Mouse (Mus musculus): Measurements from ENCODE around the gene Rad54l. TPM values are rescaled to one million over a fixed set of nuclear protein-coding genes. Genes with fewer than 3 reads are reported as not detected.
A peak's percentile ranks its signal among the peaks of the same experiment; 100 is the strongest.

Gene Rad54l
- total RNA-seq, 4 experiments from 2014 or later = 1.0 to 1.4 (median 1.2) TPM

DNA sequence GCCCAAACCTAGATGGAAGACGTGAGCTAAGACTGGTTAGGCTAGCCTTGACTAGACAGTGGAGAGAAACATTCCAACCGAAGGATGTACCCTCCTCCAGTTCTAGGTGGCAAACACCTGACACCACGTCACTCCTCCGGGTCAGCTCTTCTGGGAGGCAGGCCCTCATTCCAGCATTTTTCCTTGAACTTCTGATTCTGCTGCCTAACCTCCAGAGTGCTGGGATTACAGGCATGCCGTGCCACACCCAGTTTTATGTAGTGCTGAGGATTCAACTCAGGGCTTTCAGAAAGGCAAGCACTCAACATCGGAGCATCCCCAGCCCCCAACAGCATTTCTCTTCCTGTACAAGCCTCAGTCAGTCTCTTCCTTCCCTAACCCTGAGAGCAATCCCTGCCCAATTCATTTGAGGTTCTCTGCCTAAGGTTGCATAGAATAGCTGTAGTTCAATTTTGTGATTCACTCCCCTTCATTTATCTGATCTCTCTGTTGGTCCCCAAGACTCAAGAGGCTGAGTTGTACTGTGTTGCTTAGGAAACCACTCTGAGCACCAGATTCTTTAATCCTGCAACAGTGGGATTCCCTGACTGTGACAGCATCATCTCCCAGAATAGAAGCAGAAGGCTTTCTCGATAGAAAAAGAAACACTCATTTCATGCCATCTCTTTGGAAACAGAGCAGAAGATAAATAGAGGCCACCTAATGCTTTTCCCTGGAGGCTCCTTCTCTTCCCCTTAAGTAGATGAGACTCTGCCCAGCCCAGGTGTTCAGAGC, 17.5 kb upstream of the Rad54l start:
- DNase-seq = no peak

DNA sequence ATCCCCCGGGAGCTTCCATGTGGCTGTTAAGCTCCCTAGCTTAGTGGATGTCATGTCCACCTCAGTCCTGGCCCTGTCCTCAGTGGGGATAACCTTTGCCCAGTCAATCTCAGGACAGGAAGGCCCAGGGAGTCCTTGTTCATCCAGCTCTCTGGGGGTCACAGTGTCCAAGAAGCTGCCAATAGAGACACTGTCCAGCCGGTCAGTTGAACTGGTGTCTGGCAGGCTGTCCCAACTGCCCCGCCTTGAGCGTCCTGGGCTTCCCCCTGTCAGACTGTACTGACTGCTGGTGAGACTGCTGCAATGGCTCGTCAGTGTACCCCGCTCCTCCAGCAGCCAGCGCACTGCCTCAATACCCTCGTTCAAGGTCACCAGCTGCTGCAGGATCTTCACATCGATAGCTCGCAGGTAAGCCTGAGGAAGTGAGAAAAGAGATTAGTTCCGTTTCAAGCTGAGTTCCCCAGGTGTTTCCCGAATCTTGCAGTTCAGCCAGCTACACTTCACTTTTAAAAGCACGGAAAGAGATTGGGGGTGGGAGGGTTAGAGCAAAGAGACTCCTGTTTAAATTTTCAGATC, 14.0 kb upstream of the Rad54l start:
- DNase-seq = no peak

DNA sequence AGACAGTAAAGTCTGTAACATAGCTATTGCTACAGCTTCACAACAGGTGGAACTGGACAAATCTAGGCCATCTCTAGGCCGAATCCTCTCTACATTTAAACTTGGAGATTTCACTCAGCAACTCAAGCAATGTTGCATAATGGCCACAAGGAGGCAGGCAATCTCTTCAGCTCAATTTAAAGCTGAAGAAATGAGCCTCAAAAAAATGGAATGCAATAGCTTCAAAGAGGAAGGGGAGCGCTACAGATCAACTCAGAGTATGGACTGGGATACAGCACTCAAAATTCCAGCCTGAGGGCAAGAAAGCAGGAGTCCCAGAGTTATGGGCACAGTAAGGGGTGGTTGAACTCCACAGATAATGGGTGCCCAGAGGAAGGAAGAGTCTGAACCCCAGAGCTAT, 11.5 kb upstream of the Rad54l start:
- DNase-seq = no peak

DNA sequence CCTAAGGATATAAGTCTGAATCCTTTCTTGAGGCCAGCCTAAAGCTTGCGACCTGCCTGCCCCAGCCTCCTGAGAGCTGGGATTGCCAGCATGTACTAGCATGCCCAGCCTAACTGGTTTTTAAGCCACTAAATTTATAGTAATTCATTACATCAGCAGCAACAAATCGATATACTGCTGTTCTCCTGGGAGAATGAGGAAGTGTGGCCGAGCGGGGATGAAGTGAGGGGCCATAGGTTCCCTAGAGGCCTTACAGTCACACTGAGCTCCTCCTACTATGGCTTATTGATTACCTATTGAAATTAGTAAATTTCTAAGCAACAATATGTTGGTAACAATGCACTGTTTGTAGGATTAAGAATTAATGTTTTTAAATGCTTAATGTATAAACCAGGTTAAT, 9.6 kb upstream of the Rad54l start:
- no peak for DNase-seq

DNA sequence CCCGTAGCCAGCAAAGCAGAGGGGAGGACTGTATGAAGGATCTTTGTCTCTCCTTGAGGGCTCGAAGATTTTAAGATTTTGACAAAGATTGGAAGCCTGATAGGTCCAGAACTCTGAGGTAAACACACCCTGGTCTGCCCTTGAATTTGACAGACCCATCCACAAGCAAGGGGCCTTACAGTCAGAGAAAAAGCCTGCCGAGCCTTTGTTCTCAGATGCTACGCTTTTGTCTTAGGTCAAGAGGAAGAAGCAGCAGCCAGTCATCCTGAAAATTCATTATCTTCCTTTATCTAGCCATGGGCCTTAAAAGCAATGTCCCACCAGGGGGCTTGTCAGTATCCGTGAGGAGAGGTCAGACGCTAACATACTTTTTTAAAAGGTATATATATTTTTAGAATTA, 4.5 kb upstream of the Rad54l start:
- no peak for DNase-seq

DNA sequence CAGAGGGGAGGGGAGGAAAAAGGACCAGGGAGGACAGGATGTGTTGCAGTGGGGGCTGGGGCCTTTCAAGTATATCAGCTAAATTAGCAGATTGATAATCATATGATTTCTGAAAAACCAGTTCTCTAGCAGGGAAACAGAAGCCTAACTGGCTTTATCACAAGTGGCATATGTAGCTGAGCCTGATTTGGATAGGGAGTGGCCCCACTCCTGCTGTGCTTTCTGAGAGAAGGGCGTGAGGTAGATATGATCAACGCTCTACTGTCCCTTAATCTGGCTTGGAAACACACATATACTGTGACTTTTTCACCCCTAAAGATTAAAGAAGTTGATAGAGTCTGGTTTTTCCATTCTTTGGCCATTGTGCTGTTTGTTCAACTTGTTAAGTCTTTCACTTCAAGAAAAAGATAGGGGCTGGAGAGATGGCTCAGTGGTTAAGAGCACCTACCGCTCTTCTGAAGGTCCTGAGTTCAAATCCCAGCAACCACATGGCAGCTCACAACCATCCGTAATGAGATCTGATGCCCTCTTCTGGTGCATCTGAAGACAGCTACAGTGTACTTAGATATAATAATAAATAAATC, 2.4 kb upstream of the Rad54l start:
- DNase-seq = no peak

DNA sequence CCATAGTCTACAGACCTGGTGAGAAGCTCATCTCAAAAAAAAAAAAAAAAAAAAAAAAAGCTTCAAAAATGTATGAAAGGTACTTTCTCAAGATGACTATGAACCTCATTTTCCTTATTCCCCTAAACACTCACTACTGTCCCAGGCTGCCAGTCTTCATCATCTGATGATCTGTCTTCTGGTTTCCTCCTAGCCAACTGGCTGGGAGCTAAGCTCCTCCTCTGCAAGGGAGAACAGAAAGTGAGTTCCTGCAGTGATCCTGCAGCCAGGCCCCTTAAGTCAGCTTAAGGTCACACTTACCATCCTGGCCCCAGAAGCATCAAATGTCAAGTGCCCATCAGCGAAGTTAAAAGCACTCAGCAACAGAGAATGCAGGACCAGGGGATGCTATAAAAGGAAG, 728 bp downstream of the Rad54l start:
- DNase-seq = no peak

DNA sequence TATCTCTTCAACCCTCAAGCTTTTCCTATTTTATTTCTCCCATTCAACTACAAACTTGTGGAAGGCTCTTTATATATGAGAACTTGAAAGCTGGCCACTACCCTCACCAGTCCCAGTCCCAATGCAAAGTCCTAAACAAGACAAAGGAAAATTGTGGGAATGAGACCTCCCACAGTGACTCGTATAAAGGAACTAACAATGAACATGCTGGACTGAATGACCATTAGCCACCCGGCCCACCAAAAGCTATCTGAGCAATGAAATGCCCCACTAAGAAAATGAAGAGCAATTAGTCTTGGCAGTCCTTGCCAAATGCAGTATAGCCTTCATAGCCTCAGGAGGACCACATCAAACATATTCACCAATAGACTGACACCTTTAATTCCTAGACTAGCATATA, 12.0 kb downstream of the Rad54l start:
- DNase-seq = no peak

DNA sequence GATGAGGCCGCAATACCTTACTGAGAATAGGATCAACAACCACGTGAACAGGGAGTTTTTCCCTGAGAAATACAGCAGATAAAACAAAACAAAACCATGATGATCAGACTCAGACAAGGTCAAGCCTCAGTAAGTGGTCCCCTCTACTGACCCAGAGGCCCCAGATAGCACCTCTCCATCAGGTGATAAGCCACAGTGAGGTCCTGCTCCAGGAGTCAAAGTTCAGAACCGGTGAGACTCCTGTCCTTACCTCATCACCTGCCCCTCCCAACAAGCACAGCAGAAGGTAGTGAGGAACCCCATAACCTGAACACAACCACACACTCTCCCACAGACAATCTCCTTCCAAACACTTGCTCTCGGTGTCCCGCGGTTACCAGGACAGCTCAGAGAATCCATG, 12.8 kb downstream of the Rad54l start:
- DNase-seq = no peak

DNA sequence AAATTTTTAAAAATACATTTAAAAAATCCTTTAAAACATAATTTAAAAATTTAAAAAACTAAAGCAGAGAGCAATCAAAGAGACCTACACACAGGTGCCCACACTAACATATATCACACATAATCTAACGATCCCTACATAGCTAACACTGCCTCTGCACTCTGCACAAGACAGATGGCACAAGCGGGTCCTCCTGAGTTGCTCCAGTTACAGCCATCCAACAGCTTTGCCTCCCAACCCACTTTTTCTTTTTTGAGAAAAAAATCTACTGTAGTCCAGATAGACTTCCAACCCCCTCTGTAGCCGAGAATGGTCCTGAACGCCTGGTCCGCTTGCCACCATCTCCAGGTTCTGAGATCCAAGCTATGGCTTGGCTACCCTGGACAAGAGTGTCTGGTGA, 18.2 kb downstream of the Rad54l start:
- no peak for DNase-seq

DNA sequence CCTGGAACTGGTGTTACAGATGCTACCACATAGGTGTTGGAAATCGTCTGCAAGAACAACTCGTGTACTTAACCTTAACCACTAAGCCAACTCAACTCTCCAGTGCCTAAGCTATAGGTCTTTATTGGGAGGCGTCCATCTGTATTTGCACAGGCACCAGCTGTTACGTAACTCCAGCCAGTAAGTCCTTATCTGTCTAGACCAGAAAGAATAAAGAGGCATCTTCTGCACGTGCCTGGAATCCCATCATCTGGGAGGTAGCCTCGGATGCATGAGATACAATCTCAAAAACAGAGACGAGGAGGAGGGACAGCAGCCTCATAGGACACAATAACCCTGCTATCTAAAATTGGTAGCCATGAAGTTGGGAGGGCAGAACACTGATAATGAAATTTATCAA, 22.5 kb downstream of the Rad54l start:
- no peak for DNase-seq

DNA sequence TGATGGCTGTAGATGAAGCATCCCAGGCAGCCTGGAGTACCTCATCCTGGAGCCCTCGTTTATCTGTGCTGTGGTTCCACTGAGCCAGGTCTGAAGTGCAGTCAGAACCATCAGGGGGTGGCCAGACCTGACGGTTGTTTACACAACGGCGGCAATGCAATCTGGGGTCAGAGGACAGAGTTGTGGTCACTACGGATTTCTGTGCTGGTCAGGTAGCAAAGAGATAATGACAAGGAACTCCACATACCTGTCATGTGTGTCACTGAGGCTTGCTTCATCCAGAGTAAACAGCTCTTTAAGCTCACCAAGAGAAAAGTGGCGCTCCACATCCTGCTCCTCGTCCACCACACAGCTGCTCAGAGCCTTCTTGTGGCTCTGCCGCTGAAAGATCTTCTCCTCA, 26.3 kb downstream of the Rad54l start:
- no peak for DNase-seq

DNA sequence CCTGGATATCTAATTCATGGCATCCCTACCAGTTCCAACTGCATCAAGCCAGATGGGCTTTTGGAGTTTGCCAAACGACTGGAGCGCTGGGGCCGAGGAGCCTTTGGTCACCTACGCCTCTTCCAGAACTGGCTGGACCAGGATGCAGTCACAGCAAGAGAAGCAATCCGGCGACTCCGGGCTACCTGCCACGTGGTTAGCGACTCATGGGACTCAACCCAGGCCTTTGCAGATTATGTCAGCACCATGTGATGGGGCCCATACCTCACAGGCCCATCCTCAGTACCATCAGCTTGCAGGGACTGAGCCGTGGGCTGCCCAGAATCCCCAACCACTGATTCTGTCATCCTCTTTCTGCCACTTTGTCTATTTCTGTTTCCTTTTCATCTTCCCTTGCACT, 27.2 kb downstream of the Rad54l start:
- DNase-seq = no peak

DNA sequence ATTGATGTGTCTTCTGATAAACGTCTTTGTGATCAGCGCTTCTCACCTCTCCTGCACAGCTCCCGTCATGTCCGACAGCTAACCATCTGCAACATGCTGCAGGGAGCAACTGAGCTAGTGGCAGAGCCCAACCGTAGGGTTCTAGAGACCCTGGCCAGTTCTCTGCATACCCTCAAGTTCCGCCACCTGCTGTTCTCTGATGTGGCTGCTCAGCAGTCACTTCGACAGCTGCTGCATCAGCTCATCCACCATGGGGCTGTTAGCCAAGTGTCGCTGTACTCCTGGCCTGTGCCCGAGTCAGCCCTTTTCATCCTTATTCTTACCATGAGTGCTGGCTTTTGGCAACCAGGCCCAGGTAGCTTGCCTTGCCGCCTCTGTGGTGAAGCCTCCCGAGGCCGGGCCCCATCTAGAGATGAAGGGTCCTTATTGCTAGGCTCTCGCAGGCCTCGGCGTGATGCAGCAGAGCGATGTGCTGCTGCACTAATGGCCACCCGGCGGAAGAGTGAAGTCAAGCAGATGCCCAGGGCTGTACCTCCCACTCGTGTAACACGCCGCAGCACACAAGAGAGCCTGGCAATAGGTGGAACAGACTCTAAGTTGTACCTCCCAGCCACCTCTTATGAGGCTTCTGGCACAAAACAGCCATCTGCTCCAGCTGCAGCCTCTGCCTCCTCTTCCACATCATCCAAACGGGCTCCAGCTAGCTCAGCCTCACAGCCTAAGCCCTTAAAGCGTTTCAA, 34.8 kb downstream of the Rad54l start:
- DNase-seq = no peak

DNA sequence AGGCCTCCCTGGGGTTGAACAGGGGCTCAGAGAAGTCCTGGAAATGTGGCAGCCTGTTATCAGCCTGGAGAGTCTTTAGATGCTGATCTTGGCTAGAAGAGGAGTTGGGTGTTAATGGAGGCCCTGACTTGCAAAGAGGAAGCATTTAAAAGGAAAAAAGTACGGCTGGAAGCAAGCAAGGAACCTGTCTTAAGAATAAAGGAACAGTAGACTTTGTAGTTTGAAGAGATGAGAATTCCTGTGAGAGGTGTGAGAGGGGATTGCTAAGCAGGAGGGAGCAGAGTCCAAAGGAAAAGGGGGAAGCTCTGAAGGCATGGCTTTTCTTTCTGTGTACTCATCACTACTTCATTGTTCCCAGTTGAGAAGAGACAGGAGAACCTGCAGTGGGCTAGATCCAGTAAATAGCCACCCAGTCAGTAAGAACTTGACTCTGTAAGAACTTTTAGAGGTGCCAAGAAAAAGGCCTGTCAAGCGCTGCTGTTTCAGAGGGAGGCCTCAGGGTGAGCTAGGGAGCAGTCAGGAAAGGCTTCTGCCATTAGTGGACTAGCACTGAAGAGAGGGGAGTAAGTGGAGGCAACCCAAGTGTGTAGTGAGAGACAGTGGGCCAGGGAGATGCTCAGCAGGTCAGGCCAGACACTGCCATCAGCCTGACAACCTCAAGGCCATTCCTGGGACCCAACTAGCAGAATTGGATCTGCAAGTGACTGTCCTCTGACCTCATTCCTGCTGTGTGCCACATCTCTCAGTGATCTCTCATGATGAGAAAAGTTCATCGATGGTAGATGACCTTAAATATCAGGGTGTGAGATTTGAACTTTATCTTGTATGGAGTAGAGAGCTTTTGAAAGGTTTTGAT, 46.0 kb downstream of the Rad54l start:
- peak; percentile 21 for DNase-seq

DNA sequence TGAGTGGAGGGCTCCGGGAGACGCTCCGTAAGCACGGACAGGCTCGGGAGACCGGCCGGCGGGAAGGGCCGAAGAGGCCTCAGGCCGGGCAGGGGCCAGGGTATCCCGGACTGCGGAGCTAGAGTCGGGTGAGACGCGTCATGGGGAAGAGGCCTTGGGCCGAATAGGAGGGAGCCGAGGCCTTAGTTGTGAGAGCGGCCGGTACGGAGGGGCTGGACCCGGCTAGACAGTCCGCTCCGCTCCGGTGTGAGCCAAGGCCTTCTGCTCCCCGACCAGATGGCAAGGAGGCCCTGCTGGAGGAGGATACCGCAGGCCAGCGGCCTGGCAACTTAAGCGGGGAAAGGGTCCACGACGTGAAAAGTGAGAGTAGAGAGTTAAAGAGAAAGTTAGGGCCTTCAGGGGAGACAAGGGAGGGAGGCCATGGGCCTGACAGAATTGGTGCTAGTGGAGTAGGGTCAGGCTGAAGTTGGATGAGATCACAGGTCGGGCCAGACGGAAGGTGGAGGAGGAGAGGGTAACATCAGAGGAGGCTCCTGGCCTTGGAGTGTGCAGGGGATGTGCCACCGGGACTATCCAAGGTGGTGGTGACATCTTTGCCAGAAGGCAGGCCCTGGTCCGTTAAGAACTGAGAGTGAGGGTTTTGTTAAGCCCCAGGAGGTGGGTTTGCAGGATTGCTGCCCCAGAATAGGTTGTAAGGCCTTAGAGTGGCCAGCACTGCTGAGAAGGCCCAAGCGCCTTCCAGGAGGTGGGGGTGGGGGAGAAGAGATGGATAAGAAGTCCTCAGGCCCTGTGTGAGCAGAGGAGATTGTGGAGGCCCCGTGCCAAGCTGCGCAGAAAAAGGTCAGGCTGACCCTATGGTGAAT, 46.9 kb downstream of the Rad54l start:
- DNase-seq = peak; percentile 42

DNA sequence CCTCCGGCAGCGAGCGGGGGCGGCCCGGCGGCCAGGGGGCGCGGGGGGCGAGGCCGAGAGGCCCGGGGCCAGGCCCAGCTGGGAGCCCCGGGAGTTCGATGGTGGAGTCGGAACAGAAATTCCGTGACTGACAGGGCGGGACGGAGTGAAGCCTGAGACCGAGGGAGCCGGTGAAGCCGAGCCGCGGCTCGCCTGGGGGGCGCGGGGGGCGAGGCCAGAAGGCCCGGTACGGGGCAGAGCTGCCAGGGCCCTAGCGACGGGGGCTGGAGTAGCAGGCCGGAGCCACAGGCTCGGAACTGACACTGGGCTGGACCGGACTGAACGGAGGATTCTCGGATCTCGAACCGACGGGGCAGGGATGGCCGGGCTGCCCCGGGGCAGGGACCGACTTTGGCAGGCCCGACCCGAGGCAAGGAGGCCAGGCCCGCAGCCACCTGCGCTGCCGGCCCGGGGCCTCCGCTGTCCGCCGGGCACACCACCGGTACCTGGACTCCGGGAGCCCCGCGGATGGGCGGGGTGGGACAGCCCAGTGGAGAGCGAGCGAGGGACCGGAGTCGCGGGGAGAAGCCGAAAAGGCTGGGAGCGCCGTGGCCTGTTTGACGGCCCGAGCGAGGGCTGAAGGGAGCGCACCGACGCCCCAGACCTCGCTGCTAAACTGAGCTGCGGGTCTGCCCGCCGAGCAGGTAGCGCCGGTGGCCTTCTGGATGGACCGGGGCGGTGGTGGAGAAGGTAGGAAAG, 47.7 kb downstream of the Rad54l start:
- peak; percentile 49 for DNase-seq

DNA sequence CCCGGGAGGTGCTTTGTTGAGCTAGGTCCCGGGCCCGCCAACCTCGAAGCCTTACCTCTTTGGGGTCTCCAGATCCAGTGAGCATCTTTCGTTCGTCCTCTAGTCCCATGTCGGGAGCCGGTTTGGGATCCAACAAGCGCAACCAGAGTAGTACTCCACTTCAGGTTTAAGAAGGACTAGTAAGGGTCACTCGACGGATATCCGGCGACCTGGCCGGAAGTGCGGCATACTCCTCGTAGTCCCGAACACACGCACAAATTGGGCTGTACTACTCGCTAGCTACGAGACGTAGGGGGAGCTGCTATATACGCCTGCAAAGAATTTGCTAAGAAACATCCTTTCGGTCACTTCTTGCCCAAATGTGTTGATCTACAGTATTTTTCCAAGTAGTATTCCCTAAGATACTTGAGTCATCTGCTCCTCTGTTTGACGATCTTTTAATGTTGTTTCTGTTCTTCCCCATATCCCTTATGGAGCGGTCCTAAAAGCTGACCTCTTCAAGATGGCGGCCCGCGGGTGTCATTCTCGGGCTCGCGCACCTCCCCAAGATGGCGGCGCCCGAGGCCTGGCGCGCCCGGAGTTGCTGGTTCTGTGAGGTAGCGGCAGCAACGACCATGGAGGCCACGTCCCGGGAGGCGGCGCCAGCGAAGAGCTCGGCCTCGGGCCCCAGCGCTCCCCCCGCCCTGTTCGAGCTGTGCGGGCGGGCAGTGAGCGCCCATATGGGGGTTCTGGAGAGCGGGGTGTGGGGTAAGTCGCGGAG, 48.4 kb downstream of the Rad54l start, which contains the start of the genes Uqcrh and Lrrc41:
Gene Uqcrh, minus strand, starts transcription at position 211 of the 760 bp plus-strand sequence.
Gene Lrrc41, plus strand, starts transcription at position 409 of the 760 bp plus-strand sequence.
- DNase-seq = peak; percentile 92

DNA sequence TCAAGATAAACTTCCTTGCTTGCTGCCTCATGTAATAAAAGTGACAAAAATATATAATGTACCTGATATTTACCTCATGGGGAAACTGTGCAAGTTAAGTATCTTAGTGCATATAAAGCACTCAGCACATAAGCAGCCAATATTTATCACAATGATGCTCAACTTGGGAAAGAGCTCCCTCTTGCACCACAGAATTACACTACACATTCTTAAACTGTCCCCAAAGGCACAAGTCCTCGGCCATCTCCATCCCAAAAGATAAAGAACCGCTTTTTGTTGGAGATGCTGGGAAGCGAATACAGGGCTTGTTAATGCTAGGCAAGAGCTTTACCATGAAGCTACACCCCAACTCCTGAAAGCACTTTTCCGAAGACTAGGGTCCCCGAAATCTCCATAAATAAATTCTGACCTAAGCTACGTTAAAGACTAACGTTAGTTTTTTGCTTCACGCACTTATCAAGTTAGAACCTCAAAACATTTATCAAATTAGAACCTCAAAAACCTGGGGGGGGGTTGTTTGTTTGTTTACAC, 49.3 kb downstream of the Rad54l start:
- no peak for DNase-seq
